Mouse (Mus musculus) lung, adult 2 months (tissue): ENCODE measurements around the gene Mafk. TPM values are rescaled to one million over a fixed set of nuclear protein-coding genes. Genes with fewer than 3 reads are reported as not detected.
A peak's percentile ranks its signal among the peaks of the same experiment; 100 is the strongest.

Source experiments
- DNase-seq: peaks from one replicate; pipeline ENCODE4 v3.0.0; 2022
- H3K4me1 ChIP-seq: fragments of 200-500 bp; 2 replicates; pipeline ENCODE4 v1.6.1; 2011; ENCODE audit warnings: low read length; ENCODE audit not compliant: control insufficient read depth, insufficient read depth
- H3K4me3 ChIP-seq: fragments of 200-500 bp; replicated peaks from 2 replicates; pipeline ENCODE3; 2011; ENCODE audit warnings: low read depth, mild to moderate bottlenecking, control low read depth, low read length; ENCODE audit errors: extremely low read depth
- CTCF ChIP-seq: fragments of 200-500 bp; IDR thresholded peaks from 2 replicates; pipeline ENCODE4 v1.5.1; 2011; ENCODE audit warnings: mild to moderate bottlenecking, low read length, control low read depth; ENCODE audit not compliant: insufficient read depth
- POLR2A ChIP-seq: fragments of 200-500 bp; IDR thresholded peaks from 2 replicates; pipeline ENCODE4 v1.6.1; 2011; ENCODE audit warnings: low read depth, mild to moderate bottlenecking, control low read depth, low read length, borderline replicate concordance; ENCODE audit errors: extremely low read depth
- WGBS: fragments of 180-500 bp; shearing (Covaris S2); methylation state at CpG from one replicate; pipeline ENCODE4 v1.1.7; 2018; 5-methylcytosine and 5-hydroxymethylcytosine counted together
- polyA plus RNA-seq: library from polyadenylated mRNA; depleted of rRNA; stranded (reverse); fragments of >200 nt; gene quantifications from 2 replicates; pipeline ENCODE4 v1.2.3, GENCODE M21; 2012

Mafk gene
- polyA plus RNA-seq, 1 experiment, result 49.1 TPM

- WGBS, result 87% methylated on average over 8 of the region's 8 CpGs
- TF ChIP-seq CTCF, result no peak
- no peak for TF ChIP-seq POLR2A
Observed at GRCm38 (mm10) chr5:139768216-139768615, 23.1 kb upstream of the Mafk start.

GRCm38 (mm10) chr5:139775216-139775926 lies 15.9 kb upstream of the Mafk start, which contains the start of gene Ints1:
Gene Ints1, minus strand, starts transcription at chr5:139775674.
- WGBS, result under 1% methylated on average over 55 of the region's 55 CpGs
- peak; percentile 97 for TF ChIP-seq CTCF
- TF ChIP-seq POLR2A, result peak; percentile 60; the same call in 1 of the 2 replicates
- peak within 1 kb of the TSS; percentile 71 for H3K4me3 ChIP-seq
- peak; percentile 93 for DNase-seq
- no peaks in the 10 kb centered on the region for H3K4me1 ChIP-seq

More at GRCm38 (mm10) chr5:139768216-139768615, 23.1 kb upstream of the Mafk start:
- no peak overlapping the region for H3K4me3 ChIP-seq
- no peaks in the 10 kb centered on the region for H3K4me1 ChIP-seq
- DNase-seq, result no peak

DNA sequence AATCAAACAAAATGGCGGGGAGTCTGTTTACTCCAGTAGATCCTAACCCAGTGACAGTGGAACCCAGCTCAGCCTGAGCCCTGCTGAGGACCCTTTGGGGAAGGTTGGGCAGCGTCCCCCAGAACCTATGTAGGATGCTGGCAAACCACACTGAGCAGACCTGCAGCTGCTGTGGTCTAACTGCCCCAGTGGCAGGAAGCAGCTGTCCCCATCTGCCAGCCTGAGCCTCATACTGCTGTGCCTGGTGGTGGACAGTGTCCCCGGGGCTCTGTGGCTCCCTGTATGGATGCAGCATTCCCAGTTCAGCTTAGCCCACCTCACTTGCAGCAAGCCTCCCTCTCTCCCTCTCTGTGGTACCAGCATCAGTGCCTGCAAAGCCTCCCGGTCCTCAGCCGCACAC lies 14.3 kb upstream of the Mafk start:
- Histone ChIP-seq H3K4me1 (no peaks in the 10 kb centered on the region), H3K4me3 (no peak overlapping the region)
- TF ChIP-seq CTCF (no peak), POLR2A (no peak)
- WGBS, result 65% methylated on average over 5 of the region's 5 CpGs
- no peak for DNase-seq

GRCm38 (mm10) chr5:139781406-139781805 lies 9.9 kb upstream of the Mafk start:
- H3K4me3 ChIP-seq, result no peak overlapping the region
- H3K4me1 ChIP-seq, result no peaks in the 10 kb centered on the region
- 68% methylated on average over 8 of the region's 8 CpGs for WGBS
- TF ChIP-seq POLR2A (no peak), CTCF (no peak)
- no peak for DNase-seq

- no peak for DNase-seq
- Histone ChIP-seq H3K4me1 (peaks cover 18% of the 10 kb centered on the region), H3K4me3 (no peak overlapping the region)
- no peak for TF ChIP-seq CTCF
- no peak for TF ChIP-seq POLR2A
- 62% methylated on average over 4 of the region's 4 CpGs for WGBS
Observed at GRCm38 (mm10) chr5:139789466-139789865, 1.8 kb upstream of the Mafk start.

DNA sequence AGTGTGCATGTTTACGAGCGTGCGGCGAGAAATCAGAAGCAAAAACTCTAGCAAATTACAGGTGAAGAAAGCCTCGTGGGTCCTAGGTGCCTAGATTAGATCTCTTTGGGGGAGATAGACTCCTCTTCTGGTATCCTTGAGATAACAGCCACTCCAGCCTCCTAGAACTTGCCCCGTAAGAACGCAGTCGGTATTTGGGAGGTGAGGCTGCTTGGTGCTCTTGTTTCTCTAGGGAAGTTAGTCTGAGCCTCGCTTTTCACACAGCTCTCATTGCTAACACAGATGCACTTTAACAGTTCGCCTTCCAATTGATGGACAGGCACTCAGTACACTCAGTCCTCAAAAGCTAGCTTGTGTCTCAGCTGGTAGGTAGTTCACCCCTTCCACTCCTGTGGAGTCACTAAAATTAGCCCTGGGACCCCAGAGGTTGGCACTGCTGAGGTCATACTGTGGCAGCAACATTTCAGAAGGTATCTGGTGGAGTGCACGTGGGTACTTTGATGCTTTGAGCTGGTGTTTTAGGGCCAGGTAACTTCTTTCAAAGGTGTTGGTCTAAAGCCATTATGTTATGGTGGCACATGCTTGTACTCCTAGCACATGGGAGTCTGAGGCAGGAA lies 954 bp downstream of the Mafk start:
- peak; percentile 33 for DNase-seq
- H3K4me3 ChIP-seq, result peak overlapping the region; percentile 92
- peaks cover 42% of the 10 kb centered on the region for H3K4me1 ChIP-seq
- WGBS, result 4% methylated on average over 11 of the region's 11 CpGs
- no peak for TF ChIP-seq CTCF
- no peak for TF ChIP-seq POLR2A

DNA sequence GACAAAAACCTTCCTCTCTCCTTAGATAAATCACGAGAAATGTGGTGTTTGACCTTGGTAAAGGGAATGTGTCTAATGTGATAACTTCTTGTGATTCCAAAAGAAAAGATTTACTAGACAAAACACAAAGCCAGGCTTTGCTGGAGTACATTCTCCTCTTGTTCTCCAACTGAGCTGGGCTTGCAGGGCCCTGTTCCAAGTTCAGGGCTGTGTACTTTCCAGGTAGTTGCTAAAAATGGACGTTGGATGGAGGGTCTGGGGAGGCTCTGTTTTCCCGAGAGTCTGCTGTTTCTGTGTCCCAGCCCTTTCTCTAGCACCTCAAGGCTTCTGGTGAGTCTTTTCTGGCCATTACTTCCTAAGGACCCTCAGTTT lies 1.6 kb downstream of the Mafk start:
- 3% methylated on average over 3 of the region's 3 CpGs for WGBS
- no peak for DNase-seq

GRCm38 (mm10) chr5:139793338-139794089 lies 2.2 kb downstream of the Mafk start:
- peak; percentile 63 for DNase-seq
- peaks cover 53% of the 10 kb centered on the region for H3K4me1 ChIP-seq
- TF ChIP-seq POLR2A, result no peak
- 13% methylated on average over 11 of the region's 11 CpGs for WGBS
- H3K4me3 ChIP-seq, result peak overlapping the region; percentile 60

More for the DNA sequence above, 1.6 kb downstream of the Mafk start:
- peaks cover 49% of the 10 kb centered on the region for H3K4me1 ChIP-seq
- no peak for TF ChIP-seq CTCF
- TF ChIP-seq POLR2A, result no peak
- peak overlapping the region; percentile 54 for H3K4me3 ChIP-seq

DNA sequence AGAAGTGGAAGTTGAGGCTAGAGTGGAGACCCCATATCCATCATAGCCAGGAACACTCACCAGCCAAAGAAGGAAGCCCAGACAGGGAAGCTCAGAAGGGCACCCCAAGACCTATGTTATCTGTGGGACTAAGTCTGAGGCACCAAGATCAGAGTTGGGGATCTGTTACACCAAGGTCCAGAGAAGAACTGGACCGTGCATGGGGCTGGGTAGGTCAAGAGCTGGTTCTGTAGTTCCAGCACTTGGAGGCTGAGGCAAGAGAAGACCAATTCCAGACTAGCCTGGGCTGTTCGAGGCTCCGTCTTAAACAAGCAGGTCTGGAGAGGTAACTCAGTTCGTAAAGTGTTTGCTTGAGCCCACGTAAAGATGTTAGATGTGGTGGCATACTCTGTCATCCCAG lies 2.8 kb downstream of the Mafk start:
- TF ChIP-seq POLR2A (no peak), CTCF (no peak)
- peaks cover 55% of the 10 kb centered on the region for H3K4me1 ChIP-seq
- DNase-seq, result no peak
- 49% methylated on average over 5 of the region's 5 CpGs for WGBS
- H3K4me3 ChIP-seq, result no peak overlapping the region

DNA sequence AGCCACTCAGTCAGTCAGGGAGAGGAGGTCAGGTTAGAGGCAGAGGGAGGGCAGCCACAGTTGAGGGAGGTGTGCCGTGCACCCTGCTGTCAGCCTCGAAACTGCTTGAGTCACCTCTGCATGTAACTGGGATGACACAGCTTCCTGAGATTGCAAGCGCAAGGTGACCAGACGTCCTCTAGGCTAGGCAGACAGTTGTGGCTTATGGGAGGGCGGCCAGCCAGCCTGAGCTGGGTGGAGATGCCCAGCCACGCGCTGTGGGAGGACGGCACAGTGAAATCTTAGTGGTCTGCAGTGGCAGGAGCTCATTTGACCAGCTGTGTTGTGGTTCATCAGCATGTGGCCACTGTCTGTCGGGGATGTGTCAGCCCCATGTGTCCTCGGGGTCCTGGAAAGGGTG lies 3.6 kb downstream of the Mafk start:
- H3K4me1 ChIP-seq, result peaks cover 55% of the 10 kb centered on the region
- TF ChIP-seq POLR2A (no peak), CTCF (no peak)
- DNase-seq, result peak; percentile 31
- peak overlapping the region; percentile 32 for H3K4me3 ChIP-seq
- WGBS, result 19% methylated on average over 10 of the region's 10 CpGs
